Mouse (Mus musculus) forebrain, embryonic 15.5 days (tissue): Measurements from ENCODE around the gene Chrd. TPM values are rescaled to one million over a fixed set of nuclear protein-coding genes. Genes with fewer than 3 reads are reported as not detected.

ENCODE experiments used
- ATAC-seq: fragments of 200-750 bp; cut with Nextera tagmentation; replicated peaks from 2 replicates; pipeline ENCODE4 v1.8.0; 2017; ENCODE audit warnings: mild to moderate bottlenecking, moderate TSS enrichment, moderate library complexity
- H3K27ac ChIP-seq: fragments of 300-500 bp; sonication (generic); replicated peaks from 2 replicates; pipeline ENCODE4 v1.5.1; 2015; ENCODE audit warnings: mild to moderate bottlenecking, inconsistent platforms
- H3K27me3 ChIP-seq: fragments of 300-500 bp; sonication (generic); 2 replicates; pipeline ENCODE4 v1.6.1; 2015; ENCODE audit warnings: inconsistent platforms
- H3K36me3 ChIP-seq: fragments of 300-500 bp; sonication (generic); 2 replicates; pipeline ENCODE4 v1.6.1; 2015; ENCODE audit warnings: mild to moderate bottlenecking, inconsistent platforms
- H3K4me1 ChIP-seq: fragments of 300-500 bp; sonication (generic); 2 replicates; pipeline ENCODE4 v1.6.1; 2015; ENCODE audit warnings: inconsistent platforms
- H3K4me2 ChIP-seq: fragments of 300-500 bp; sonication (generic); replicated peaks from 2 replicates; pipeline ENCODE4 v1.6.1; 2015; ENCODE audit warnings: mild to moderate bottlenecking, inconsistent platforms
- H3K4me3 ChIP-seq: fragments of 300-500 bp; sonication (generic); 2 replicates; pipeline ENCODE4 v1.5.1; 2015; ENCODE audit warnings: mild to moderate bottlenecking, inconsistent platforms
- H3K9ac ChIP-seq: fragments of 300-500 bp; sonication (generic); replicated peaks from 2 replicates; pipeline ENCODE4 v1.6.1; 2015; ENCODE audit warnings: mild to moderate bottlenecking, inconsistent platforms
- H3K9me3 ChIP-seq: fragments of 300-500 bp; sonication (generic); 2 replicates; pipeline ENCODE4 v1.6.1; 2016; ENCODE audit warnings: inconsistent platforms
- WGBS: fragments of 180-500 bp; shearing (Covaris S2); methylation state at CpG from one replicate; pipeline ENCODE4 v1.1.7; 2015; ENCODE audit warnings: mixed read lengths; 5-methylcytosine and 5-hydroxymethylcytosine counted together
- polyA plus RNA-seq: library from polyadenylated mRNA; unstranded; fragments of >200 nt; fragmentation: Nextera tagmentation; extraction: Ambion mirVana; gene quantifications from 2 replicates; pipeline ENCODE4 v1.2.1, GENCODE M21; 2015

The Chrd gene
- polyA plus RNA-seq, 1 experiment from 2014 or later, result 3.7 TPM

DNA sequence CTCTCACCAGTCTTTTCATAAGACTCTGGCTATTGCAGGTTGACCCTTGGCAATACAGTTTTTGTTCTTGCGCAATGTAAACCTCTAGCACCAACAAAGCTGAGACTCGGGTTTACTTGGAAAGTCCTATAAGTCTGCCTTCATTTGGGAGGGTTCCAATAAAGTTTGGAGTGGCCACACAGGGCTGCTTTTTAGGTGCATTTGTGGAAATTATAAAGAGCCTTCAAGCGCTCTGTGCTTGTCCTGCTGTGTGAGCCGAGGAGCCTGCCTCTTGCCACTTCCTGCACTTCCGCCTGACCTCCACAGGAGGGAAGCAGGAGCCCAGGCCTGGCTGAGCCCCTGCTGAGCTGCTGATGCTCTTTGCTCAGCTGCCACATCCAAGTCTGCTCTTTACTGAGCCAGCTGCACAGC, 8.6 kb upstream of the Chrd start:
- Histone ChIP-seq H3K4me2 (no peak overlapping the region), H3K9me3 (no peaks in the 10 kb centered on the region), H3K4me3 (no peak overlapping the region), H3K27me3 (no peaks in the 10 kb centered on the region), H3K9ac (no peak overlapping the region), H3K36me3 (peaks cover 21% of the 10 kb centered on the region), H3K27ac (no peak overlapping the region), H3K4me1 (no peaks in the 10 kb centered on the region)
- ATAC-seq, result 0 out of 2 replicates have a peak, but pooled peaks have one; percentile 43
- 40% methylated on average over 5 of the region's 5 CpGs for WGBS

DNA sequence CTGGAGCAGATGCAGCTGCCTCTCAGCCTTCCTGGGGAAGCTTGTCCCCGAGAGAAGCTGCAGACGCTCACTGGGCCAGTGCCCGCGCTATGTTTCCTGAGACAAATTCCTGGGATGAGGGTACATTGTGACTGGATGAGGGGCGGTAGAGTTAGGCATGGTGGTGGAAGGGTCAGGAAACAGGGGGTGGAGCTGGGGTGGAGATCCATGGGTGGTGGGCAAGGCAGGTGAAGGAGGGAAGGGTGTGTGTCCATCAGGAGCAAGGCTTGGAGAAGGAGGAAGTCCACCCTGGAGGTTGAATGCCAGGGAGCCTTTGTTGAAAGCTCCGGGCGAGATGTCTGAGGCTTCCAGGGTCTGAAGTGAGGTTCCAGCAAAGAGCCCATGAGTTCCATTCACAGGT, 7.6 kb upstream of the Chrd start:
- H3K4me2 ChIP-seq, result no peak overlapping the region
- peaks cover 21% of the 10 kb centered on the region for H3K36me3 ChIP-seq
- ATAC-seq, result no peak
- H3K9me3 ChIP-seq, result no peaks in the 10 kb centered on the region
- H3K4me1 ChIP-seq, result no peaks in the 10 kb centered on the region
- no peaks in the 10 kb centered on the region for H3K27me3 ChIP-seq
- H3K9ac ChIP-seq, result no peak overlapping the region
- no peak overlapping the region for H3K4me3 ChIP-seq
- WGBS, result 90% methylated on average over 7 of the region's 7 CpGs
- H3K27ac ChIP-seq, result no peak overlapping the region

DNA sequence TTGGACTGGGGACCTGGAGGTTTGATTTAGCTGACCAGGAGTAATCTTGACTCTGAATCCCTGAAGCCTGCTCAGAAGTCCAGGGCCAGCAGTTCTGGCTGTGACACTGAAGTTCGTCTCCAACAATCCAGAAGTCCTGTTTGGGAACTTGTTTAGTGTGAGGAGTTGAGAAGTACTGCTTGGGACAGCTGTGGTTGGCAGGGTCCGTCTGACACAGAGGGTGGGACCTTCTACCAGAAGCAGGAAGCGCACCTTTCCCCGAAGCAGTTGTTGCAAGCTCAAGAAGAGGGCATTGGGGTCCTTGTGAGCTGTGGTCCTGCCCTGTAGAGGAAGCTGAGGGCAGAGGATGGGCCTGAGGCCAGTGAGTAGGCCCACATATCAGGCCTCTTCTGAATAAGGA, 7.2 kb upstream of the Chrd start:
- no peaks in the 10 kb centered on the region for H3K27me3 ChIP-seq
- no peaks in the 10 kb centered on the region for H3K9me3 ChIP-seq
- no peak overlapping the region for H3K27ac ChIP-seq
- no peak overlapping the region for H3K4me3 ChIP-seq
- no peaks in the 10 kb centered on the region for H3K4me1 ChIP-seq
- H3K36me3 ChIP-seq, result peaks cover 17% of the 10 kb centered on the region
- no peak overlapping the region for H3K4me2 ChIP-seq
- H3K9ac ChIP-seq, result no peak overlapping the region
- 81% methylated on average over 4 of the region's 4 CpGs for WGBS
- no peak for ATAC-seq

DNA sequence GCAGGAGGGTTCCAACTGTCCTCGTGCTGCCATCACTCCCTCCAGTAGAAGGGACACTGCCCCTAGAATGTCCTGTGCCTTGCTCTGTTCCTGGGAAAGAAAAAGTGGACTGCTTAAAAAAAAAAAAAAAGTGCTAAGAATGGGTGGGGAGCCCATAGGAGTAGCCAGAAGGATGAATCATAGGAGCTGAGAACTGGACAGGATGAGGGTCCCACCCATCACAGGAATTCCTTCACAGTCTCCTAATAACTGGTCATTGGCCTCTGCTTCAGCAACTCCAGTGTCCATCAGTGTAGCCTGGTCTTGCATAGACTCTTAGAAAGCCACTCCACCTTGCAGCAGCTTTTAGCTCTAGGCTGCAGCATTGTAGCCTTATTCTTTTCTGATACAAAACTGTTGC, 6.5 kb upstream of the Chrd start:
- Histone ChIP-seq H3K9ac (no peak overlapping the region), H3K9me3 (no peaks in the 10 kb centered on the region), H3K4me3 (no peak overlapping the region), H3K36me3 (peaks cover 12% of the 10 kb centered on the region), H3K4me2 (no peak overlapping the region), H3K4me1 (no peaks in the 10 kb centered on the region), H3K27me3 (no peaks in the 10 kb centered on the region), H3K27ac (no peak overlapping the region)
- 59% methylated on average over 1 of the region's 1 CpGs for WGBS
- no peak for ATAC-seq

DNA sequence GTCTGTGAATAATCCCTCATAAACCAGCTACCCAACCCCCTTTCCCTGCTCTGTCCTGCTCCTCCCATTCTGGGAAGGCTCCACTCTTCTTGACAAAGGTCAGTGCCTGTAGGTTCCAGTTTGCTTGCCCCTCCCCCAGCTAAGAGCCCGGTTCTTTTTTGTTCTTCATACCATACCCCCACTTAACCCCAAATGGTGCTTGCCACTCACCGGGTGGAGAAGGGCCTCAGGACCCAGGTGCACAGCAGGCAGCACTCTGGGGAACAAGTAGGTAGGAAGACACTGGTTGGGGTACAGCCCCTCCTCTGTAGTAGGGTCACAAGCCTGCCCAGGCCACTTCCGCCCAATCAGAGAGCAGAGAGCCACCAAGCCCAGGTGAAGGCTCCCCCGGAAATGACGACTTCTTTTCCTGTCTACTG, 2.6 kb upstream of the Chrd start:
- H3K27me3 ChIP-seq, result peaks cover 18% of the 10 kb centered on the region
- no peaks in the 10 kb centered on the region for H3K9me3 ChIP-seq
- WGBS, result 39% methylated on average over 5 of the region's 5 CpGs
- peaks cover 20% of the 10 kb centered on the region for H3K4me1 ChIP-seq
- ATAC-seq, result no peak
- no peaks in the 10 kb centered on the region for H3K36me3 ChIP-seq
- no peak overlapping the region for H3K9ac ChIP-seq
- no peak overlapping the region for H3K4me3 ChIP-seq
- no peak overlapping the region for H3K4me2 ChIP-seq
- H3K27ac ChIP-seq, result no peak overlapping the region

DNA sequence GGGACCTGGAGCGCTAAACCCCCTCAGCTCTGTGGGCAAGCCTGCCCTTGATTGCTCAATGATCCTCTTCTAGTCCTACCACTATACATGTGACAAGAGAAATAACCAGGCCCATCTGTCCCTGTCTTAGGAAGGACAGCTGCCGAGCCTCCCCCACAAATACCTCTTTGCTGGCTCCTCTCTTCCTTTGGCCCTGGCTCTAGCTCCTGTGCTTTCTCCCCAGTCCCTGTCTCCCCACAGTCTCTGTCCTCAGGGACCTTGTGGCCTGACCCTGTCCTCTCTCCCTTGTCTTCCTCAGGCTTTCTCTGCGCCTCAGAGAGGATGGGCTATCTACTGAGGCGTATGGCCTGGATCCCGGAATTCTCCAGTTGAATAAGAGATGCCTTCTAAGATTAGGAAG, 1.2 kb upstream of the Chrd start:
- no peak for ATAC-seq
- Histone ChIP-seq H3K27ac (peak overlapping the region; percentile 46; the same call in 1 of the 2 replicates), H3K9me3 (no peaks in the 10 kb centered on the region), H3K4me3 (no peak overlapping the region), H3K4me1 (peaks cover 20% of the 10 kb centered on the region), H3K27me3 (peaks cover 22% of the 10 kb centered on the region), H3K9ac (no peak overlapping the region), H3K36me3 (no peaks in the 10 kb centered on the region), H3K4me2 (no peak overlapping the region)
- 60% methylated on average over 5 of the region's 5 CpGs for whole genome bisulfite sequencing

DNA sequence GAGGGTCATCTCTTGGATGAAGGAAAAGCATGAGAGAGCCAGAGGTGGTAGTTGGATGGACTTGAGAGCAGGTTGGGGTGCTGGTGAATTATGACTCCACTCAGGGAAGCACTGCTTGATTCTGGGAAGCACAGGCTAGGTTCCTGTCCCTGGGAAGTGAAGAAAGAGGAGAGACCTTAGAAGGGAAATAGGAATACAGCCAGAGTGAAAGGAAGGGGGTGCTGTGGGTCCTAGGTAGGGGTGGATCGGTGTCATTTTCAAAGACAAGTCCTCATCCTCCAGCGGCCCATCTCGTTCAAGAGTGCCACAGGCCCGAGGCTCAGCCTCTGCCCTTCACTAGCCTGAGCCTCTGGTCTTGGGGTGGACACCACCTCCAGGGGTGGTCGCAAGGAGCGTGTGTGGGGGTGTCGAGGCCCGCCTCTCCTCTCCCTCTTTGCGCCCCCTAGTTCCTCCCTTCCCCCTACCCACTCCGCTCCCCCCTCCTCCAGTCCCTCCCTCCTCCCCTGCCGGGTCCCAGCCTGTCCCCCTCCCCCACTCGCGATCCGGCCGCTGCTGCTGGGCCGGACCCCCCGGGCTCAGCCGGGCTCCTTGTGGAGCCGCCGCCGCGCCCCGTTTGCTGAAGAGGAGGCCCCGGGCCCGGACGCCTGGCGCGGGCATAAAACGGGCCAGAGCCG, 539 bp upstream of the Chrd start:
- H3K9me3 ChIP-seq, result no peaks in the 10 kb centered on the region
- WGBS, result under 1% methylated on average over 30 of the region's 30 CpGs
- H3K4me2 ChIP-seq, result peak overlapping the region; percentile 90
- H3K27me3 ChIP-seq, result peaks cover 22% of the 10 kb centered on the region
- no peaks in the 10 kb centered on the region for H3K36me3 ChIP-seq
- peak; percentile 49 for ATAC-seq
- H3K9ac ChIP-seq, result peak overlapping the region; percentile 79
- peak overlapping the region; percentile 74 for H3K4me3 ChIP-seq
- H3K27ac ChIP-seq, result peak overlapping the region; percentile 44
- peaks cover 20% of the 10 kb centered on the region for H3K4me1 ChIP-seq

DNA sequence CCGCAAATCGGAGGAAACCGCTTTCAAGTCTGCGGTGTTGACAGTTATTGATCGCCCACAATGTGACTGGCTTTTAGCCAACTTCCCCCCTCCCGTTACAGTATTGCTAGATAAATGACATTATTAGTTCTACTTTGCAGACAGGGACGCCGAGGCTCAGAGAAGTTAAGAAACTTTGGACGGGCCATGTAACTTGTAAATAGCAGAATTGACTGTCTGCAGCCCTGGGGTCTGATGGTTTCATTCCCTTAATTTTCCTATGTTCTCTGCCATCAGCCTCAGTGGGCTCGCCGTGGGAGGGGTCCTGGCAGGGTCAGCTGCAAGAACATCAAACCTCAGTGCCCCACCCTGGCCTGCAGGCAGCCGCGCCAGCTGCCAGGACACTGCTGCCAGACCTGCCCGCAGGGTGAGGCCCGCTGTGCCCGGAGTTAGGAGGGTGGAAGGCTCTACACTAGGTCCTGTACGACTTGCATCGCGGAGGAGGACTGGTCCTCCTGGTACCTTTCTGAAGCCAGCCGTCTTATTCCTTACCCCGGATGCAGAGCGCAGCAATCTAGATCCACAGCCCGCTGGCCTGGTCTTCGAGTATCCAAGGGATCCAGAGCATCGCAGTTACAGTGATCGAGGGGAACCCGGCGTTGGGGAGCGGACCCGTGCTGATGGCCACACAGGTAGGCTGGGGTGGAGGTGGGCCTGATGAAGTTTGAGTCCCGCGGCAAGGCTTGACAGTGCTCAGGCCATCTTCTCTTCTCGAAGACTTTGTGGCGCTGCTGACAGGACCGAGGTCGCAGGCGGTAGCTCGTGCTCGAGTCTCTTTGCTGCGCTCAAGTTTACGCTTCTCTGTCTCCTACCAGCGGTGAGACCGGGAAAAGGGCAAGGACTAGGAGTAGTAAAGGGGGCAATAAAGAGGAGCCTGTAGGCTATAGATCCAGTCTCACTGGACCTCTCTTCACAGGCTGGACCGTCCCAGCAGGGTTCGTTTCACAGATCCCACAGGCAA, 1.1 kb downstream of the Chrd start, which contains the start of gene Thpo:
Thpo (minus strand) TSS at position 781 of the 1,000 bp plus-strand sequence.
- WGBS, result 4% methylated on average over 45 of the region's 45 CpGs
- Histone ChIP-seq H3K27ac (no peak within 1 kb of the TSS), H3K9me3 (no peaks in the 10 kb centered on the region), H3K4me3 (peak within 1 kb of the TSS; percentile 74), H3K9ac (peak within 1 kb of the TSS; percentile 79), H3K4me1 (peaks cover 20% of the 10 kb centered on the region), H3K27me3 (peaks cover 22% of the 10 kb centered on the region), H3K4me2 (peak within 1 kb of the TSS; percentile 90), H3K36me3 (no peaks in the 10 kb centered on the region)
- no peak for ATAC-seq

DNA sequence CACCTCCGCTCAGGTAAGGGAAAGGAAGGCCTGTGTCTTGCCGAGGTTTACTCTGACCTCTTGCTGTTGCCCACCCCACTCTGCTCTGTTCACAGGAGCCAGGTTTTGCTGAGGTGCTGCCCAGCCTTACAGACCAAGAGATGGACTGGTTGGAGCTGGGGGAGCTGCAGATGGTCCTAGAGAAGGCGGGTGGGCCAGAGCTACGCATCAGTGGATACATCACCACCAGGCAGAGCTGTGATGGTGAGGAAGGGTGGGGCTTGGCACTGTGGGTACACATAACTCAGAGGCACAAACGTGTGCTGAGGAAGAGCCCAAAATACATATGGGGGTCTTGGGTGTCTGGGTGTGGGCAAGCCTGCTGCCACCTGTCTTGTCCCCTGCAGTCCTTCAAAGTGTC, 2.7 kb downstream of the Chrd start:
- 85% methylated on average over 5 of the region's 5 CpGs for WGBS
- no peak for ATAC-seq
- no peak overlapping the region for H3K4me2 ChIP-seq
- H3K36me3 ChIP-seq, result no peaks in the 10 kb centered on the region
- peaks cover 20% of the 10 kb centered on the region for H3K4me1 ChIP-seq
- no peak overlapping the region for H3K27ac ChIP-seq
- H3K9ac ChIP-seq, result no peak overlapping the region
- no peak overlapping the region for H3K4me3 ChIP-seq
- no peaks in the 10 kb centered on the region for H3K9me3 ChIP-seq
- H3K27me3 ChIP-seq, result peaks cover 22% of the 10 kb centered on the region

DNA sequence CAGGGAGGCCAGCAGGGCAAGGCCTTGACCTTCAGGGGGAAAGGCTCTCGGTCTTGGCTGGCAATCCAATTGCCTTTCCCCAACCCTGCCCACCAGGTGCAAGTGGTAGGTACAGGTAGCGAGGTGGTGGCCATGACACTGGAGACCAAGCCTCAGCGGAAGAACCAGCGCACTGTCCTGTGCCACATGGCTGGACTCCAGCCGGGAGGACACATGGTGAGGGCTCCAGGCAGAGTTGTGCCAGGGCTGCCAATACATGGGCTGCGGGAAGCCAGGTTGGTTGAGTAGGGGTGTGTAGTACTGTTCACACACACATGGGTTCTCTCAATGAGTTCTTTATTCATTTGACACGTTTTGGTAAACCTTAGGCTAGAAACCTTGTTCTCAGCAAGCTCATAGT, 3.2 kb downstream of the Chrd start:
- Histone ChIP-seq H3K9me3 (no peaks in the 10 kb centered on the region), H3K27me3 (peaks cover 22% of the 10 kb centered on the region), H3K9ac (no peak overlapping the region), H3K27ac (no peak overlapping the region), H3K4me1 (peaks cover 20% of the 10 kb centered on the region), H3K36me3 (no peaks in the 10 kb centered on the region), H3K4me2 (no peak overlapping the region), H3K4me3 (no peak overlapping the region)
- WGBS, result 83% methylated on average over 7 of the region's 7 CpGs
- no peak for ATAC-seq

DNA sequence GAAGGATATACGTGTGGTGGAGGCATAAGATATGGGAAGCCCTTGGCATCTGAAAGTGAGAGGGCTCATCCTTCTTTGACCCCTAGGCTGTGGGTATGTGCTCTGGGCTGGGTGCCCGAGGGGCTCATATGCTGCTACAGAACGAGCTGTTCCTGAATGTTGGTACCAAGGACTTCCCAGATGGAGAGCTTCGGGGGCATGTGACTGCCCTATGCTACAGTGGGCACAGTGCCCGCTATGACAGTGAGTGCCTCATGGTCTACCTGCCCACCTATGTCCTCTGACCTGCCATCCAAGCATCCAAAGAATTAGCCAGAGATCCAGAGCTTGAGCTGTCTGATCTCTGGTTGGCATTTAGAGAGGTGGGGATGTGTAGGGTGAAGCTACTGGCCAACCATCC, 3.9 kb downstream of the Chrd start:
- Histone ChIP-seq H3K4me3 (no peak overlapping the region), H3K27ac (no peak overlapping the region), H3K4me2 (no peak overlapping the region), H3K9me3 (no peaks in the 10 kb centered on the region), H3K36me3 (no peaks in the 10 kb centered on the region), H3K9ac (no peak overlapping the region), H3K4me1 (peaks cover 20% of the 10 kb centered on the region), H3K27me3 (peaks cover 22% of the 10 kb centered on the region)
- WGBS, result 89% methylated on average over 5 of the region's 5 CpGs
- ATAC-seq, result no peak

DNA sequence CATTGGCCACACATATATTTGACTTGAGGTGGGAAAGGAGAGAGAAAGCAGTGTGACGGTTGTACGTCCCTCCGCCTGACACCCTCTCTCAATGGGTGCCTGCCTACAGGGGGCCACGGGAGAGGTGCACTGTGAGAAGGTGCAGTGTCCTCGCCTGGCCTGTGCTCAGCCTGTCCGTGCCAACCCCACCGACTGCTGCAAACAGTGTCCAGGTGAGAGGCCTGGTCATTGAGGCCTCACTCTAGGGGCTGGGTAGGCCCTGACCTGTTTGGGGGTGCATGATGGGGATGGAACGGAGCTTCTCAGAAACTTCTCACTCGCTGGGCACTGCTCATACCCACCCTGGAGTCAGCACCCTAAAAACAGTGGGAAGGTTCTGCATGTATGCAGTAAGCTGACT, 6.9 kb downstream of the Chrd start:
- Histone ChIP-seq H3K4me1 (no peaks in the 10 kb centered on the region), H3K36me3 (no peaks in the 10 kb centered on the region), H3K9ac (no peak overlapping the region), H3K4me2 (no peak overlapping the region), H3K27ac (no peak overlapping the region), H3K9me3 (no peaks in the 10 kb centered on the region), H3K4me3 (no peak overlapping the region), H3K27me3 (peaks cover 9% of the 10 kb centered on the region)
- no peak for ATAC-seq
- WGBS, result 92% methylated on average over 9 of the region's 9 CpGs
